Mouse (Mus musculus) hindbrain, embryonic 11.5 days (tissue): ENCODE measurements around the gene Jam2. TPM values are rescaled to one million over a fixed set of nuclear protein-coding genes. Genes with fewer than 3 reads are reported as not detected.

Source experiments
- ATAC-seq: fragments of 200-750 bp; cut with Nextera tagmentation; 2 replicates; pipeline ENCODE4 v1.8.0; 2017; ENCODE audit warnings: mild to moderate bottlenecking, moderate TSS enrichment, moderate library complexity; ENCODE audit not compliant: low FRiP score
- DNase-seq: peaks from one replicate; pipeline ENCODE4 v3.0.0-alpha.2; 2015; ENCODE audit warnings: low spot score
- H3K27ac ChIP-seq: fragments of 300-500 bp; sonication (generic); 2 replicates; pipeline ENCODE4 v1.5.1; 2014; ENCODE audit warnings: mild to moderate bottlenecking, low read depth, low read length
- H3K27me3 ChIP-seq: fragments of 300-500 bp; sonication (generic); 2 replicates; pipeline ENCODE4 v1.6.1; 2014; ENCODE audit warnings: mild to moderate bottlenecking, low read length, moderate library complexity, mixed read lengths; ENCODE audit not compliant: control insufficient read depth, insufficient read depth
- H3K36me3 ChIP-seq: fragments of 300-500 bp; sonication (generic); 2 replicates; pipeline ENCODE4 v1.6.1; 2014; ENCODE audit warnings: mild to moderate bottlenecking, low read length, moderate library complexity, mixed read lengths; ENCODE audit not compliant: control insufficient read depth, insufficient read depth
- H3K4me1 ChIP-seq: fragments of 300-500 bp; sonication (generic); replicated peaks from 2 replicates; pipeline ENCODE4 v1.6.1; 2014; ENCODE audit warnings: low read length, mixed read lengths; ENCODE audit not compliant: control insufficient read depth, insufficient read depth
- H3K4me2 ChIP-seq: fragments of 300-500 bp; sonication (generic); replicated peaks from 2 replicates; pipeline ENCODE4 v1.6.1; 2014; ENCODE audit warnings: mild to moderate bottlenecking, low read depth, low read length
- H3K4me3 ChIP-seq: fragments of 300-500 bp; sonication (generic); 2 replicates; pipeline ENCODE4 v1.5.1; 2014; ENCODE audit warnings: low read depth, low read length
- H3K9ac ChIP-seq: fragments of 300-500 bp; sonication (generic); 2 replicates; pipeline ENCODE4 v1.6.1; 2014; ENCODE audit warnings: low read depth, low read length
- H3K9me3 ChIP-seq: fragments of 300-500 bp; sonication (generic); 2 replicates; pipeline ENCODE4 v1.6.1; 2016; ENCODE audit warnings: low read length; ENCODE audit not compliant: control insufficient read depth
- WGBS: fragments of 180-500 bp; shearing (Covaris S2); extraction: QIAGEN DNeasy Blood & Tissue Kit; methylation state at CpG from one replicate; pipeline ENCODE4 v1.1.7; 2014; 5-methylcytosine and 5-hydroxymethylcytosine counted together
- polyA plus RNA-seq: library from polyadenylated mRNA; unstranded; fragments of >200 nt; fragmentation: Nextera tagmentation; extraction: Ambion mirVana; gene quantifications from 2 replicates; pipeline ENCODE4 v1.2.1, GENCODE M21; 2014

The Jam2 gene
- polyA plus RNA-seq, 1 experiment from 2014 or later, result 70.4 TPM

- H3K36me3 ChIP-seq, result 0 out of 2 replicates have a peak, but pooled peaks cover 3% of the 10 kb centered on the region
- 89% methylated on average over 6 of the region's 6 CpGs for WGBS
These were observed 4.5 kb downstream of the Jam2 start for GRCm38 (mm10) chr16:84778431-84778830.

GRCm38 (mm10) chr16:84778861-84779630 is 5.1 kb downstream of the Jam2 start:
- Histone ChIP-seq H3K27ac (no peak overlapping the region), H3K36me3 (0 out of 2 replicates have a peak, but pooled peaks cover 3% of the 10 kb centered on the region), H3K9ac (no peak overlapping the region), H3K27me3 (no peaks in the 10 kb centered on the region), H3K9me3 (no peaks in the 10 kb centered on the region), H3K4me2 (no peak overlapping the region), H3K4me1 (no peaks in the 10 kb centered on the region), H3K4me3 (no peak overlapping the region)
- ATAC-seq, result no peak
- 81% methylated on average over 6 of the region's 6 CpGs for WGBS
- DNase-seq, result no peak

More at GRCm38 (mm10) chr16:84778431-84778830, 4.5 kb downstream of the Jam2 start:
- Histone ChIP-seq H3K4me1 (no peaks in the 10 kb centered on the region; the same call in 1 of the 2 replicates), H3K9ac (no peak overlapping the region), H3K27me3 (no peaks in the 10 kb centered on the region), H3K27ac (no peak overlapping the region), H3K4me2 (no peak overlapping the region), H3K4me3 (no peak overlapping the region), H3K9me3 (no peaks in the 10 kb centered on the region)
- DNase-seq (no peak), ATAC-seq (no peak)

- Histone ChIP-seq H3K27me3 (no peaks in the 10 kb centered on the region), H3K36me3 (0 out of 2 replicates have a peak, but pooled peaks cover 3% of the 10 kb centered on the region), H3K4me1 (no peaks in the 10 kb centered on the region), H3K4me3 (no peak overlapping the region), H3K9ac (no peak overlapping the region), H3K9me3 (no peaks in the 10 kb centered on the region), H3K27ac (no peak overlapping the region), H3K4me2 (no peak overlapping the region)
- WGBS, result 88% methylated on average over 5 of the region's 5 CpGs
- no peak for DNase-seq
- no peak for ATAC-seq
These were observed 5.8 kb downstream of the Jam2 start for GRCm38 (mm10) chr16:84779718-84780117.

GRCm38 (mm10) chr16:84783279-84783678 is 9.4 kb downstream of the Jam2 start:
- Histone ChIP-seq H3K9ac (no peak overlapping the region), H3K27me3 (no peaks in the 10 kb centered on the region), H3K9me3 (no peaks in the 10 kb centered on the region), H3K27ac (no peak overlapping the region), H3K36me3 (0 out of 2 replicates have a peak, but pooled peaks cover 3% of the 10 kb centered on the region), H3K4me1 (no peaks in the 10 kb centered on the region), H3K4me2 (no peak overlapping the region), H3K4me3 (no peak overlapping the region)
- 55% methylated on average over 2 of the region's 2 CpGs for WGBS
- no peak for DNase-seq
- no peak for ATAC-seq

- 0 out of 2 replicates have a peak, but pooled peaks cover under 1% of the 10 kb centered on the region for H3K36me3 ChIP-seq
- DNase-seq (no peak), ATAC-seq (no peak)
- H3K4me3 ChIP-seq, result no peak overlapping the region
- WGBS, result 35% methylated on average over 7 of the region's 7 CpGs
- H3K4me1 ChIP-seq, result no peaks in the 10 kb centered on the region
- H3K4me2 ChIP-seq, result no peak overlapping the region
- H3K27me3 ChIP-seq, result no peaks in the 10 kb centered on the region
- no peak overlapping the region for H3K9ac ChIP-seq
- no peak overlapping the region for H3K27ac ChIP-seq
- H3K9me3 ChIP-seq, result no peaks in the 10 kb centered on the region
These were observed 11.0 kb downstream of the Jam2 start for GRCm38 (mm10) chr16:84784966-84785365.

- no peaks in the 10 kb centered on the region for H3K36me3 ChIP-seq
- H3K4me2 ChIP-seq, result no peak overlapping the region
- no peaks in the 10 kb centered on the region for H3K4me1 ChIP-seq
- no peaks in the 10 kb centered on the region for H3K9me3 ChIP-seq
- H3K27ac ChIP-seq, result no peak overlapping the region
- no peak for DNase-seq
- no peak for ATAC-seq
- H3K9ac ChIP-seq, result no peak overlapping the region
- WGBS, result 91% methylated on average over 2 of the region's 2 CpGs
- H3K27me3 ChIP-seq, result no peaks in the 10 kb centered on the region
- no peak overlapping the region for H3K4me3 ChIP-seq
These were observed 16.8 kb downstream of the Jam2 start for GRCm38 (mm10) chr16:84790595-84791165.

GRCm38 (mm10) chr16:84793401-84793800 is 19.5 kb downstream of the Jam2 start:
- Histone ChIP-seq H3K36me3 (no peaks in the 10 kb centered on the region), H3K27ac (no peak overlapping the region), H3K27me3 (no peaks in the 10 kb centered on the region), H3K9ac (no peak overlapping the region), H3K4me1 (no peaks in the 10 kb centered on the region), H3K4me3 (no peak overlapping the region), H3K9me3 (no peaks in the 10 kb centered on the region), H3K4me2 (no peak overlapping the region)
- 91% methylated on average over 14 of the region's 14 CpGs for WGBS
- DNase-seq, result no peak
- no peak for ATAC-seq

- ATAC-seq (no peak), DNase-seq (no peak)
- no peak overlapping the region for H3K27ac ChIP-seq
- no peaks in the 10 kb centered on the region for H3K27me3 ChIP-seq
- WGBS, result 76% methylated on average over 3 of the region's 3 CpGs
- no peak overlapping the region for H3K4me3 ChIP-seq
- no peak overlapping the region for H3K4me2 ChIP-seq
- no peaks in the 10 kb centered on the region for H3K4me1 ChIP-seq
- no peaks in the 10 kb centered on the region for H3K9me3 ChIP-seq
- no peaks in the 10 kb centered on the region for H3K36me3 ChIP-seq
- H3K9ac ChIP-seq, result no peak overlapping the region
These were observed 21.4 kb downstream of the Jam2 start for GRCm38 (mm10) chr16:84795337-84795736.

- Histone ChIP-seq H3K4me2 (no peak overlapping the region), H3K36me3 (no peaks in the 10 kb centered on the region), H3K4me1 (no peaks in the 10 kb centered on the region), H3K9me3 (no peaks in the 10 kb centered on the region), H3K27me3 (no peaks in the 10 kb centered on the region), H3K4me3 (no peak overlapping the region), H3K9ac (no peak overlapping the region), H3K27ac (no peak overlapping the region)
- DNase-seq (no peak), ATAC-seq (no peak)
- WGBS, result 65% methylated on average over 9 of the region's 9 CpGs
These were observed 22.8 kb downstream of the Jam2 start for GRCm38 (mm10) chr16:84796678-84797077.
